In genomic region chr9:64178610-64178973, GRCm38 (mm10) we compare ENCODE assay signal across 8 mouse cellular contexts. TPM values are rescaled to one million over a fixed set of nuclear protein-coding genes. Genes with fewer than 3 reads are reported as not detected.
A peak's percentile ranks its signal among the peaks of the same experiment; 100 is the strongest.
DNase-seq lines count a peak whose midpoint lies in the region; ATAC-seq lines count a peak whose summit lies in the region.

No protein-coding gene starts in this region.

- peaks cover 19% of the 10 kb centered on the region for H3K4me1 ChIP-seq in lung, embryonic 15.5 days
- H3K4me1 ChIP-seq in intestine, embryonic 14.5 days (replicated peaks; ENCODE audit: control insufficient read depth, insufficient read depth, low read length): peaks cover 4% of the 10 kb centered on the region
- peaks cover 30% of the 10 kb centered on the region for H3K4me1 ChIP-seq in midbrain, embryonic 13.5 days (replicated peaks)

- WGBS in lung, embryonic 15.5 days: 33% methylated on average over 3 of the region's 3 CpGs
- 40% methylated on average over 3 of the region's 3 CpGs for WGBS in intestine, embryonic 14.5 days
- WGBS in midbrain, embryonic 13.5 days: 42% methylated on average over 3 of the region's 3 CpGs

- H3K36me3 ChIP-seq in lung, embryonic 15.5 days: peaks cover 70% of the 10 kb centered on the region
- H3K36me3 ChIP-seq in intestine, embryonic 14.5 days (ENCODE audit: control insufficient read depth, insufficient read depth, low read length): peaks cover 74% of the 10 kb centered on the region
- H3K36me3 ChIP-seq in midbrain, embryonic 13.5 days: peaks cover 67% of the 10 kb centered on the region

- no peaks in the 10 kb centered on the region for H3K9me3 ChIP-seq in lung, embryonic 15.5 days
- H3K9me3 ChIP-seq in intestine, embryonic 14.5 days (ENCODE audit: control insufficient read depth, low read length): no peaks in the 10 kb centered on the region
- no peaks in the 10 kb centered on the region for H3K9me3 ChIP-seq in midbrain, embryonic 13.5 days

- peak overlapping the region; percentile 60 for H3K4me2 ChIP-seq in lung, embryonic 15.5 days
- peak overlapping the region; percentile 58 for H3K4me2 ChIP-seq in intestine, embryonic 14.5 days (ENCODE audit: low read length)
- peak overlapping the region; percentile 65 for H3K4me2 ChIP-seq in midbrain, embryonic 13.5 days (replicated peaks)

- DNase-seq in lung, postnatal 14 days: no peak
- peak; percentile 67 for DNase-seq in embryo, embryonic 11 days
- DNase-seq in intestine, embryonic 14.5 days (ENCODE audit: low spot score): no peak
- no peak for DNase-seq in ovary, postnatal 14 days (ENCODE audit: low spot score)
- no peak for DNase-seq in urinary bladder, postnatal 10 days (ENCODE audit: low spot score)
- no peak for DNase-seq in spleen, adult 12 weeks (ENCODE audit: low spot score)

- no peaks in the 10 kb centered on the region for H3K27me3 ChIP-seq in lung, embryonic 15.5 days
- no peaks in the 10 kb centered on the region for H3K27me3 ChIP-seq in intestine, embryonic 14.5 days (replicated peaks; ENCODE audit: control insufficient read depth, insufficient read depth, low read length)
- H3K27me3 ChIP-seq in midbrain, embryonic 13.5 days: no peaks in the 10 kb centered on the region

- H3K9ac ChIP-seq in lung, embryonic 15.5 days: 0 out of 2 replicates have a peak overlapping the region, but pooled peaks have one; percentile 10
- H3K9ac ChIP-seq in intestine, embryonic 14.5 days (ENCODE audit: low read length): no peak overlapping the region
- no peak overlapping the region; the same call in 1 of the 2 replicates for H3K9ac ChIP-seq in midbrain, embryonic 13.5 days (replicated peaks)

- peak overlapping the region; percentile 84 for H3K27ac ChIP-seq in lung, embryonic 15.5 days
- peak overlapping the region; percentile 69; the same call in 1 of the 2 replicates for H3K27ac ChIP-seq in intestine, embryonic 14.5 days (ENCODE audit: low read depth)
- H3K27ac ChIP-seq in midbrain, embryonic 13.5 days: peak overlapping the region; percentile 84

- peak overlapping the region; percentile 65 for H3K4me3 ChIP-seq in lung, embryonic 15.5 days
- no peak overlapping the region for H3K4me3 ChIP-seq in intestine, embryonic 14.5 days (ENCODE audit: low read depth, low read length)
- peak overlapping the region; percentile 64 for H3K4me3 ChIP-seq in midbrain, embryonic 13.5 days (replicated peaks)

- ATAC-seq in lung, embryonic 15.5 days (ENCODE audit: borderline replicate concordance, extremely low read depth, low FRiP score, low TSS enrichment): peak; percentile 63; the same call in 1 of the 2 replicates
- peak; percentile 72 for ATAC-seq in intestine, embryonic 14.5 days (replicated peaks; ENCODE audit: low FRiP score, low TSS enrichment, low read depth)
- ATAC-seq in midbrain, embryonic 13.5 days: peak; percentile 68

RNA-seq across cellular contexts. Expression of gene Snapc5, which starts 0.5 kb away (rescaled TPM):
- 30.6 and 32.8 TPM in 2 replicates for polyA plus RNA-seq in lung, embryonic 15.5 days (2015; fragmentation: Nextera tagmentation; extraction: Ambion mirVana)
- 29.2 and 30.2 TPM in 2 replicates for polyA plus RNA-seq in intestine, embryonic 14.5 days (2014; fragmentation: Nextera tagmentation; extraction: Ambion mirVana)
- polyA plus RNA-seq in midbrain, embryonic 13.5 days (2015; fragmentation: Nextera tagmentation; extraction: Ambion mirVana): 39.2 and 44.9 TPM in 2 replicates

RNA-seq across cellular contexts. Expression of gene Rpl4, which starts 5.4 kb away (rescaled TPM):
- 1,133 and 1,159 TPM in 2 replicates for polyA plus RNA-seq in lung, embryonic 15.5 days (2015; fragmentation: Nextera tagmentation; extraction: Ambion mirVana)
- 1,426 and 1,532 TPM in 2 replicates for polyA plus RNA-seq in intestine, embryonic 14.5 days (2014; fragmentation: Nextera tagmentation; extraction: Ambion mirVana)
- 668 and 675 TPM in 2 replicates for polyA plus RNA-seq in midbrain, embryonic 13.5 days (2015; fragmentation: Nextera tagmentation; extraction: Ambion mirVana)

RNA-seq across cellular contexts. Expression of gene Zwilch, which starts 5.7 kb away (rescaled TPM):
- polyA plus RNA-seq in lung, embryonic 15.5 days (2015; fragmentation: Nextera tagmentation; extraction: Ambion mirVana): 26.3 and 26.6 TPM in 2 replicates
- 27.7 and 33.3 TPM in 2 replicates for polyA plus RNA-seq in intestine, embryonic 14.5 days (2014; fragmentation: Nextera tagmentation; extraction: Ambion mirVana)
- 9.3 and 10.9 TPM in 2 replicates for polyA plus RNA-seq in midbrain, embryonic 13.5 days (2015; fragmentation: Nextera tagmentation; extraction: Ambion mirVana)

RNA-seq across cellular contexts. Expression of gene Uchl4, which starts 56.4 kb away (rescaled TPM):
- polyA plus RNA-seq in lung, embryonic 15.5 days (2015; fragmentation: Nextera tagmentation; extraction: Ambion mirVana): 1.1 and 2.4 TPM in 2 replicates
- polyA plus RNA-seq in intestine, embryonic 14.5 days (2014; fragmentation: Nextera tagmentation; extraction: Ambion mirVana): 3.7 and 4.2 TPM in 2 replicates
- 2.8 and 3.7 TPM in 2 replicates for polyA plus RNA-seq in midbrain, embryonic 13.5 days (2015; fragmentation: Nextera tagmentation; extraction: Ambion mirVana)
